Mouse (Mus musculus) cerebellum, adult 2 months (tissue): ENCODE measurements at regions not wholly inside any gene's neighbourhood (a gene's known extent, or its start where the extent isn't known, plus 50 kb on each side); places are given as distances from the start of the nearest gene placed in this dataset.

Source experiments
- CTCF ChIP-seq: fragments of 200-500 bp; IDR thresholded peaks from 2 replicates; pipeline ENCODE4 v1.5.1; 2011; ENCODE audit warnings: low read depth, mild to moderate bottlenecking, control low read depth, low read length, moderate library complexity, borderline replicate concordance; ENCODE audit not compliant: insufficient read depth
- POLR2A ChIP-seq: fragments of 200-500 bp; IDR thresholded peaks from 2 replicates; pipeline ENCODE4 v1.6.1; 2011; ENCODE audit warnings: low read length, control low read depth, borderline replicate concordance; ENCODE audit not compliant: insufficient read depth

- no peak for TF ChIP-seq CTCF
- no peak for TF ChIP-seq POLR2A
These were observed 382.1 kb downstream of the Rad51ap2 start for GRCm38 (mm10) chr12:11837819-11838472.
